Mouse (Mus musculus): ENCODE results near the gene Cideb.
A peak's percentile ranks its signal among the peaks of the same experiment; 100 is the strongest.

The Cideb gene

DNA sequence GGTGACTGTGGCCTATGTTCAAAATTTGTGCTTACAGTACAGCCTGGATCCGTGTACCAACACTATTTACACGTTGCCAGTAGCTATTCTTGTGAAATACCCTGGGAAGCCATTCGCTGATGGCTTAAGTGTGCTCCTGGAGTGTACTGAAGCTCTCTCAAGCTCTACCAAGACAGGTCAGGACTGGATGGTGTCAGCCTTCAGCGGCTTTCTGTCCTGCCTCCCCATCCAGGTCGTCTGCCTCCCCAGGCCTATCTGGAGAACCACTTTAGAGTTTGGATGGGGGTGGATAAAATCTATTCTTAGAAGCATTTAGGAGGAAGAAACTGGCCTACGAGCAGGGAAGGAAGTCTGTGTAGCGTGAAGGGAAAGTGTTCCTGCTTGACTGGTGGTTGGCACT lies 4.9 kb upstream of the Cideb start:
- peak; percentile 55 to 70 for DNase-seq

DNA sequence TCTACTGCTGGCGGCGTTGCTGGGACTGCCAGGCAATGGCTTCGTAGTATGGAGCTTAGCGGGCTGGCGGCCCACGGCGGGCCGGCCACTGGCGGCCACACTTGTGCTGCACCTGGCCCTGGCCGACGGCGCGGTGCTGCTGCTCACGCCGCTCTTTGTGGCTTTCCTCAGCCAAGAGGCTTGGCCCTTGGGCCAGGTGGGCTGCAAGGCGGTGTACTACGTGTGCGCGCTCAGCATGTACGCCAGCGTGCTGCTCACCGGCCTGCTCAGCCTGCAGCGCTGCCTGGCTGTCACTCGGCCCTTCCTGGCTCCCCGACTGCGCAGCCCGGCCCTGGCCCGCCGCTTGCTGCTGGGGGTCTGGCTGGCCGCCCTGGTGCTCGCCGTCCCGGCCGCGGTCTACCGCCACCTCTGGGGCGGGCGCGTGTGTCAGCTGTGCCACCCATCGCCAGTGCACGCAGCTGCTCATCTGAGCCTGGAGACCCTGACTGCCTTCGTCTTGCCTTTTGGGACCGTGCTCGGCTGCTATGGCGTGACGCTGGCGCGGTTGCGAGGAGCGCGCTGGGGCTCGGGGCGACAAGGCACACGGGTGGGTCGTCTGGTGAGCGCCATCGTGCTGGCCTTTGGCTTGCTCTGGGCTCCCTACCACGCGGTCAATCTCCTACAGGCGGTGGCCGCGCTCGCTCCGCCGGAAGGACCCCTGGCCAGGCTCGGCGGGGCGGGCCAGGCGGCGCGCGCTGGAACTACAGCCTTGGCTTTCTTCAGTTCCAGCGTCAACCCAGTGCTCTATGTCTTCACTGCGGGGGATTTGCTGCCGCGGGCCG lies 4.0 kb upstream of the Cideb start:
- peak; percentile 73 to 77 for DNase-seq

DNA sequence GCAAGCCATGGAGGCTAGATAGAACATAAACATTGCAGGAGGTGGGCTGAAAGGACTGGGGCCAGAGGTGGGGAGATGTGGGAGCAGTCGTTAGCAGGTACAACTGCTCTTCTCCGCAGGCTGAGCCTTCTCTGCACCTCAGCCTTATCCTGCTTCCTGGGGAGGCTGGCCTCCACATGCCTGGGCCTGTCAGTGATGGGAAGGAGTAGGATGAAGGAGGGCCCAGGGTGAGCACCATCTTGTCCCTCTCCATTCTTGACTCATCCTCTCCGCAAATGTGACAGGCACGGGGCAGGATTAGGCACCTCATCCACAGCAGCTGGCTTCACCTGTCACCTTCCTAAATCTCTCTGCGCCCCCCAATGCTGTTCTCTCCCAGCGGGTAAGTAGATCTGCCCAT lies 2.9 kb upstream of the Cideb start, which contains the start of gene Ltb4r2:
Ltb4r2 (plus strand) TSS at position 266 of the 400 bp plus-strand sequence.
- DNase-seq = no peak

DNA sequence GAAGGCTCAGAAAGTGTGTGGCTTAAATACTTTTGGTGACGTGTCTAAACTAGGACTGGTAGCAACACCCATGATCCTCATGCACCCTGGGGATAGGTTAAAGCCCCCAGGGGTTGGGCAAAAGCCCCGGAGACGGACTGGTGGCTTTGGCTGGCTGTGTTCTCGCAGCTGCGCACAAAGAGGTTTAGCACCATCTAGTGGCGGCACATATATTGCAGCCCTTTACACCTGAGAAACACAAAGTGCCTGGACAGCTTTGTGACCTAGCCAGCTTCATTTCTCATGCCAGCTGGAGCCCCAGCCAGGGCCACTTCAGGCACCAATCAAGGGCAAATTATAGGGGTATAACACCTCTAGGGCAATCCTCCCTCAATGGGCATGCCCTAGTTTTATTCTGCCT lies 1.9 kb upstream of the Cideb start:
- DNase-seq = peak; percentile 84 to 90

DNA sequence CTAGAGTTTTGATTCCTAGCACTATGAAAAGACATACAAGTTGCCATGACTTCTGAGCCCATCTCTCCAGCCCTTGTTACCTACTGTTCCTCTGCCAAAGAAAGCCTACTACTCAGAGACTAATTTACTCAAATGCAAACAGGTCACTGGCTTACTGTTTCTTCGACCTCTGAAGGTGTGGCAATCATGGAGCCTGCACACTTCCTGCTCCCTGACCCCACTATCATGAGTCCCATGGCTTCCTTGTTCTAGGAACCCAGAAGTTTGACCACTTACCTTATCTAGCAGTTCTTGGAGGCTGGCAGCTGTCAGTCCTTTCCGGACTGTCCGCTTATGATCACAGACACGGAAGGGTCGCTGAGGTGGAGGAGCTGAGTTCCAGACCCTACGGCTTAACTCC lies 692 bp downstream of the Cideb start:
- DNase-seq = no peak

DNA sequence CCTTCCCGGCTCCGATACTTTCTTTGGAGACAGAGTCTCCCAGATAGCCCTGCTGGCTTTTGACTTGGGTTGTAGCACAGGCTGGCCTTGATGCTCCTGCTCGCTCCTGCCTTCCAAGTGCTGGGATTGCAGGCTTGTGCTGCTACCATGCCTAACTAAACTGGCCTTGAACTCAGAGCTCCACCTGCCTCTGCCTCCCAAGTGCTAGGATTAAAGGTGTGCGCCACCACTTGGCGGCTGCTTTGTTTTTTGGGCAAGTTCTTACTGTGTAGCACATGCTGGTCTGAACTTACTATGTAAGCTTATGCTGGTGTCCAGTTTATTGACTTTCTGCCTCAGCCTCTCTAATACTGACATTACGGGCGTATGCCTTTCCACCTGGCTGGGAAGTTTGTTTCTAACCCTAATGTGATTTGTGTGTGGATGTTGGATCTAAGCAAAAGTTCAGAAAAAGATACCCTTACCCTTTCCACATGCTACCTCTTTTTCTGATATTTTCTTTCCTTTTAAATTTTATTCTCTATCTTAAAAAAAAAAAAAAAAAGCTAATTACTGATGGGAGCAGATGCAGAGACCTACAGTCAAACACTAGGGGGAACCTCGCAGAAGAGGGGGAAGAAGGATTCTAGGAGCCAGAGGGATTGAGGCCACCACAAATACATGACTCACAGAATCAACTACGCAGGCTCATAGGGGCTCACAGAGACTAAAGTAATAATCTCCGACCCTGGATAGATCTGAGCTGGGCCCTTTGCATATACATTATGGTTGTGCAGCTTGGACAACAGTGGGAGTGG lies 11.0 kb downstream of the Cideb start:
- DNase-seq = no peak

DNA sequence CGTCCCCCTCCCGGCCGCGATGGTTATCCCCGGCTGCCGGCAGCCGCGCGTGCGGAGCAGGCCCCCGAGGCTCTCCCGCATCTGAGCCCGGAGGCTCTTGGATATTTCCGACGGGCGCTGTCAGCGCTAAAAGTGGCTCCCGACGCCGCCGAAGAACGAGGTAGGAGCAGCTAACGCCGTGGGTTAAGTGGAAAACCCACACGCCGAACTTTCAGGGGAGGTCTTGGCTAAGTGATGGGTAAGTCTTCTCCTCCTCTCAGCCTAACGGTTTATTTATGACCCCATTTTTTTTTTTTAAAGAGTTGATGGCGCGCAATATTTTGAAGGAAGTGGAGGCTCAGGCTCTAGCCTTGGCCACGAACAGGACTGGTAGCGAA lies 12.4 kb downstream of the Cideb start:
- no peak for DNase-seq

DNA sequence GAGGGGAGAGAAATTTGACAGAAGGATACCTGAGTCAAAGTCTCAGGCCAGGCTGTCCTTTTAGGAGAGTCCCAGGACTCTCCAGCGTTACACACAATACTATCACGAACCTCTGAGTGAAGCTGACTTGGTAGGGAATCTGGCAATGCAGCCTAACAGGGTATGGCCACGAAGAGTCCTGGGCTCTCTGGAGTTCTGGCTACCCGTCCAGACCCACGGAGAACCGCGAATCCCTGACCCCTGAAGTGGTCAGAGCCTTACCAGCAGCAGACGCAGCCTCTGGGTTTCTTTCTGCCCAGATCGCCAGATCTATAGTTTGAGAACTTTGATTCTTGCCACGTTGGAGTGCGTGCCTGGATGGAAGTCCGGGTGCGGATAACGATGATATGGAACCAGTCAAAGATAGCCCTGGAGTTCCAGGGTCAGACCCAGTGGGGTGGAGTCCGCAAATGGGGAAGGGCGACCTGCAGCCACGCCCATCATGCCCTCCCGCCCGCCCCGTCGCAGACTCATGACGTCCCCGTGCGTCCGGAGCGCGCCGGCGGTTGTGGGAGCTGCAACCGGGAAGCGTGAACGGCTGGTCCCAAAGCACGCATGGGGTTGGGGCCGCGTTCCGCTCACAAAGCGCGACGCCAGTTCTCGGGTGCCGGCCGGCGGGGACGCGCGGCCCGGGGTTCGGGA lies 12.9 kb downstream of the Cideb start, which contains the start of the genes Dhrs1 and Nop9:
Dhrs1 (minus strand) TSS at position 511 of the 681 bp plus-strand sequence.
Nop9 (plus strand) TSS at position 514 of the 681 bp plus-strand sequence.
- DNase-seq = peak; percentile 92

- DNase-seq = peak; percentile 83 to 91
These were observed 14.5 kb downstream of the Cideb start for GRCm38 (mm10) chr14:55743711-55744110.

DNA sequence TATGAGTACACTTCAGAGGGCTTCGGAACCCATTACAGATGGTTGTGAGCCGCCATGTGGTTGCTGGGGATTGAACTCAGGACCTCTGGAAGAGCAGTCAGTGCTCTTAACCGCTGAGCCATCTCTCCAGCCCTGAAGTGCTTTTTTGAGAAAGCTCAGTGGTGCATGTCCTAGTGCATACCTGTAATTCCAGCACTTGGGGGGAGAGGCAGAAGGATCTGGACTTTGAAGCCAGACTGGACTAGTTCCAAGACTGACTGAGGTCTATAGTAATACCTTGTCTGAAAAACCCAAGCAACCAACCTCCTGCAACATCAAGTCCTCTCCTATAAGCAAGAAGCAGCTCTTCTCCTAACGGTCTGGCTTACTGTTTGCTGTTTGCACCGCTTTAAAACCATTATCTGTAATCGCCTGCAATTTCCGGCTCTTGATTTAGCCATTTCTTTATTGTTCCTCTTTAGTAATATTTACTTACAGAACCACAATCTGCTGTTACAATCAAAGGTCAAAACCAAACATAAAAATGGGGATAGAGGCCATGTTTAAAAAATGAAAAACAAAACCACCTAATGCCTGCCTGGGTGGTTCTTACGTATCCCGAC lies 21.1 kb downstream of the Cideb start:
- DNase-seq = no peak

DNA sequence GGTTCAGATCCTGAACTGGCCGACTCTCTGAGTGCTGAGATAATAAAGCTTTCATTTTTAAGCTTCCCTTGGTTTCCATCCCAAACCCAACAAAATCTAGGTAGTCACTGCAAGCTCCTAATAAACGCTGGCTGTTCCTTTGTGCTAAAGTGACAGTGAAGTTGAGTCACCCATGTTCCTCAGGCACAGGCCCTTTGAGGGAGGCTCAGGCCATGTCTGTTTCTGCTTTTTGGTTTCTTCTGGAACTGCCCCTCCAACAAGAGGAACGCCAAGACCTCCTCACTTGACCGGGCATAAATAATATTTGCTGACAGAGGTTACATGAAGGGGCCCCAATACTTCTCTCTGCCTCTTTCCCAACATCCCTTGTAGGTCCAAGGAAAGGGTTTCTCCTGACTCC lies 22.5 kb downstream of the Cideb start:
- DNase-seq = no peak

DNA sequence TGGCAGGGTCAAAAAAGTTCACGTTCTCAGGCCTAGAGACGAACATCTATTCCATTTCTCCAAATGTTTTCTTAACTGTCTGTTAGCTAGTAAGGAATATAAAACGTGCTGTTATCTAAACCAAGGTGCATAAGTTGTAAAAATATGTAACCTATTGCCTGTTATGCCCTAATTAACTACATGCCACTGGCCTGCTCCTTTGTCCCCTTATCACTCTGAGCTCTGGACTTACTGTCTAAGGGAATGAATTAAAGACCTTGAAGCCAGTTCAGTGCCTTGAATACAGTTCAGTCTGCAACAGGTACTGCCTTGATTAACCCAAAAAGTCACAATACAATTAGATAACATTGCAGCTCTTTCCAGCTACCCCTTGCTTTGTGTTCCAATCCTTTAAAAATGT lies 22.9 kb downstream of the Cideb start:
- DNase-seq = no peak

- no peak for DNase-seq
These were observed 23.4 kb downstream of the Cideb start for GRCm38 (mm10) chr14:55734869-55735268.

GRCm38 (mm10) chr14:55733889-55734288 lies 24.4 kb downstream of the Cideb start:
- DNase-seq = no peak

DNA sequence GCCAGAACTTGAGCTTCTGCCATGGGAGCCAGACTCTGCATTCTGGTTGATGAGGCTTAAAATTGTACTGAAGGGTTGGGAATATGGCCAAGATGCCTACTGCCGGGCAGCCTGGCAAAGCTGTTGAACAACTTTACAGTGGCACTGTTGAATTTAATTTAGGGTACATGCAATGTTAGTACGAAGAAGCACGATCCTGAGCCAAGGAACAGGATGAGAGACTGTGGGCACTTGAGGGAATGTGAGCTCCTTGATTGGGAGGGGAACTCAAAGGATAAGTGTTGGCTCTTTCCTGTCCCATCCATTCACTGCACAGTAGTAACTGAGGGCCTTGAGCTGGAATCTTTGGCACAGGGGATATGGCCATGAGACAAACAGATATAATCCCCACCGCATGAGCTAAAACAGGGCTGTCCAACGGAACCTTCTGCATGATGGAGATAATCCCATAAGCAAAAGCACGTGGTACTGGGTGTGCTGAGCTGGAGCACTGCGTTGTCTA lies 27.7 kb downstream of the Cideb start:
- no peak for DNase-seq

- DNase-seq = no peak
These were observed 28.1 kb downstream of the Cideb start for GRCm38 (mm10) chr14:55730116-55730515.

DNA sequence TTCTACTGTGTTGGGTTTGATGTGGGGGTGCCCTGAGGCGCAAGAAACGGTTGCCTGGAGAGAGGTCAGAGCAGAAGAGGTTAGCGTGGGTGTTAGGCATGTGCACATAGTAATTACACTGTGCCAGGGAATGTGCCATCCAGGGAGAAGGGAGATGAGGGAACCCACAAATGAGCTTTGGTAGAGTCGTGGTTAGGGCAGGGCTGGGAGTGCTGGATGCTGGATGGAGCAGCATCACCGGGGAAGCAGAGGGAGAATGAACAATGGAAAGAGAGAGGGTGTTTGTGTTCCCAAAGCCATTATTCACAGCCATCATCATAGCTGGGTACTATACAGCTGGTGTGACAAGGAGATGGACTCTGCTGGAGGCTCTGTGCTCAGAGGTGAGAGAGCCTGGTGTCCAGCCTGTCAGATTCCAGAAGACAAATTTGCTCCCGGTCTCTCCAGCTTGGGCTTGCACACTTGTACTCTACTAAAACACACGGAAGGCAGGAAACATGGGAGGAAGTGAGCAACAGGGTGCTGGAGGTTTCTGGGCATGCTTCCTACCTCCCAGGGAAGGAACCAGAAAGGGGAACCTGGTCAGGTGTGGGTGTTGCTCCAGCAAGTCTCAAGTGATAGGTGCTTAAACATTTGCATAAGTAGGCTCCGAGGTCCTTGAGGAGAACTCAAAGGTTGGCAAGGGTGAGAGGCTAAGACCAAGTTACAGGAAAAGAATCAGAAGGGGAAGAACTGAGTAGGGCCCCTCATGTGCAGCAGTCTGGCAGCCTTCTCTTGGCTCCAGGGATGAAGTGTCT lies 30.2 kb downstream of the Cideb start:
- no peak for DNase-seq

DNA sequence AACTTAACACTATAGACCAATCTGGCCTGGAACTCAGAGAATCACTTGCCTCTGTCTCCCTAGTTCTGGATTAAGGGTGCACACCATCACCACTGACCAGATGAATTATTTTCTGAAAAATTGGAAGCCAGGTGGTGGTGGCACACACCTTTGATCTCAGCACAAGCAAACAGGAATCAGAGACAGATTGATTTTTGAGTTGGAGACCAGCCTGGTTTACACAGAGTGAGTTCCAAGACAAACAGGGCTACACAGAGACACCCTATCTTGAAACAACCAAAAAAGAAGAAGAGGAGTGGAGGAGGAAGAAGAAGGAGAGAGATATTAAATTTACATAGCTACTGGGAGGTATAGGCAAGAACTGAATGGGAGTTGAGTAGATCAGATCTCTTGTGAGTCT lies 32.0 kb downstream of the Cideb start:
- no peak for DNase-seq

GRCm38 (mm10) chr14:55724411-55724871 lies 33.8 kb downstream of the Cideb start:
- peak; percentile 50 to 60 for DNase-seq

GRCm38 (mm10) chr14:55723433-55723832 lies 34.8 kb downstream of the Cideb start:
- DNase-seq = no peak

- no peak for DNase-seq
These were observed 35.8 kb downstream of the Cideb start for GRCm38 (mm10) chr14:55722438-55722945.
